Mouse (Mus musculus) MEL (cell line): ENCODE data around the gene Hs3st3b1.

ENCODE experiments used
- CHD2 ChIP-seq: IDR thresholded peaks from 2 replicates; pipeline ENCODE4 v1.6.1; 2011; ENCODE audit warnings: low read length, improper control_type of control experiment
- CTCF ChIP-seq, 3 experiments: IDR thresholded peaks in 2 of 3; conservative IDR thresholded peaks in 1 of 3; 2 replicates each; pipeline ENCODE4 v1.5.1; 2011 to 2012; ENCODE audit warnings: low read length in 3 of 3, low read depth in 2 of 3, mild to moderate bottlenecking in 2 of 3, improper control_type of control experiment in 1 of 3, inconsistent platforms in 1 of 3, mixed read lengths in 1 of 3, moderate library complexity in 1 of 3; ENCODE audit not compliant: control insufficient read depth in 1 of 3, insufficient read depth in 1 of 3, poor library complexity in 1 of 3, severe bottlenecking in 1 of 3
- JUND ChIP-seq: IDR thresholded peaks from 2 replicates; pipeline ENCODE4 v1.6.1; 2011; ENCODE audit warnings: low read depth, mild to moderate bottlenecking, improper control_type of control experiment, low read length
- MAFK ChIP-seq: IDR thresholded peaks from 2 replicates; pipeline ENCODE4 v1.6.1; 2011; ENCODE audit warnings: low read depth, mild to moderate bottlenecking, low read length, improper control_type of control experiment, borderline replicate concordance
- MAX ChIP-seq: IDR thresholded peaks from 2 replicates; pipeline ENCODE4 v1.6.1; 2011; ENCODE audit warnings: low read length, improper control_type of control experiment
- MAZ ChIP-seq: IDR thresholded peaks from 2 replicates; pipeline ENCODE4 v1.6.1; 2012; ENCODE audit warnings: low read depth, mild to moderate bottlenecking, inconsistent platforms, low read length, improper control_type of control experiment
- MXI1 ChIP-seq: IDR thresholded peaks from 2 replicates; pipeline ENCODE4 v1.6.1; 2011; ENCODE audit warnings: mild to moderate bottlenecking, low read depth, low read length, improper control_type of control experiment
- MYC ChIP-seq: IDR thresholded peaks from 2 replicates; pipeline ENCODE4 v1.6.1; 2011; ENCODE audit warnings: low read depth, mild to moderate bottlenecking, low read length, improper control_type of control experiment, moderate library complexity
- NELFE ChIP-seq: IDR thresholded peaks from 2 replicates; pipeline ENCODE4 v1.6.1; 2011; ENCODE audit warnings: low read depth, low read length, improper control_type of control experiment
- POLR2A ChIP-seq, 2 experiments: IDR thresholded peaks; 2 replicates each; pipeline ENCODE4 v1.6.1; 2011 to 2012; ENCODE audit warnings: low read length in 2 of 2, mild to moderate bottlenecking in 2 of 2, control low read depth in 1 of 2, improper control_type of control experiment in 1 of 2, low read depth in 1 of 2, moderate library complexity in 1 of 2; ENCODE audit not compliant: control insufficient read depth in 1 of 2, insufficient read depth in 1 of 2, poor library complexity in 1 of 2
- RAD21 ChIP-seq: IDR thresholded peaks from 2 replicates; pipeline ENCODE4 v1.6.1; 2011; ENCODE audit warnings: mild to moderate bottlenecking, low read depth, low read length, improper control_type of control experiment
- TAL1 ChIP-seq: IDR thresholded peaks from 2 replicates; pipeline ENCODE4 v1.6.1; 2012; ENCODE audit warnings: mild to moderate bottlenecking, inconsistent platforms, low read length, moderate library complexity, mixed read lengths
- ZC3H11A ChIP-seq: IDR thresholded peaks from 2 replicates; pipeline ENCODE4 v1.6.1; 2012; ENCODE audit warnings: low read depth, mild to moderate bottlenecking, inconsistent platforms, low read length, improper control_type of control experiment
- ZNF384 ChIP-seq: IDR thresholded peaks from 2 replicates; pipeline ENCODE4 v1.6.1; 2012; ENCODE audit warnings: low read depth, mild to moderate bottlenecking, inconsistent platforms, low read length, improper control_type of control experiment

DNA sequence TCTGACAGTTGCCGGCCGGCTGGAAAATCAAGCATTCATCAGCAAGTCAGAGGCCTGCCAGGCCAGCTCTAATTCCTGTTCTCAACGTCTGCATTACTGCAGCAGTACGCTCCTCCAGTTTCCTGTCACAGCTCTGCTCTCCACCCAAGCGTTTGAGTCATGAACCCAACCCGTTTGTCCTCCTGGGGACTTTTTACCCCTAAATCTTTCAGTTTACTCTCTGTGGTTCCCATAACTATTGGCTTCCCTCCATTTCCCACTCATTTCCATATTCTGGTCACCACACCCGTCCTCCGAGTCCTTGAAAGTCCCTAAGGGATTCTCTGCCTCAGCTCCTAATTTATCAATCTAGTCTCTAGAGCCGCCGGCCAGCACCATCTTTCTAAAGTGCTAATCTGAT is 42.8 kb downstream of the Hs3st3b1 start:
- no peak for TF ChIP-seq CTCF (IDR thresholded peaks at IDR 0.05 in 2 of 3, conservative IDR thresholded peaks at IDR 0.05 in 1 of 3; ENCODE audit: control insufficient read depth in 1 of 3, insufficient read depth in 1 of 3, low read depth in 2 of 3, low read length in 3 of 3, poor library complexity in 1 of 3, severe bottlenecking in 1 of 3)
- no peak for TF ChIP-seq MXI1
- TF ChIP-seq MAZ = no peak
- no peak for TF ChIP-seq ZC3H11A
- TF ChIP-seq NELFE = no peak
- no peak for TF ChIP-seq MAFK
- TF ChIP-seq MYC = no peak
- no peak for TF ChIP-seq POLR2A (IDR thresholded peaks at IDR 0.05; ENCODE audit: control insufficient read depth in 1 of 2, insufficient read depth in 1 of 2, low read depth in 1 of 2, low read length in 2 of 2, poor library complexity in 1 of 2)
- no peak for TF ChIP-seq ZNF384
- TF ChIP-seq CHD2 = no peak
- TF ChIP-seq JUND = no peak
- TF ChIP-seq RAD21 = no peak
- TF ChIP-seq MAX = no peak
- no peak for TF ChIP-seq TAL1
